Comparison of ENCODE assay signal across 22 mouse cellular contexts in genomic region chr4:100914532-100914931, GRCm38 (mm10).
DNase-seq lines count a peak whose midpoint lies in the region; ATAC-seq and TF ChIP-seq lines count a peak whose summit lies in the region.
"Had no signal": no experiment of that assay in that cellular context is flagged by ENCODE, and none has a peak within 500 bp of the region (broad histone marks: within the 10 kb centered on the region; RNA-seq: fewer than 3 reads in every experiment).

No protein-coding gene starts in this region.

- TF ChIP-seq EP300 in heart, adult 2 months (IDR thresholded peaks at IDR 0.05; ENCODE audit: insufficient read depth, low read depth, low read length), result no peak

- peak overlapping the region; percentile 89 for H3K27ac ChIP-seq in heart, embryonic 16.5 days (ENCODE audit: low read length)
- no peak overlapping the region for H3K27ac ChIP-seq in heart, adult 2 months
- H3K27ac ChIP-seq: hindbrain, embryonic 12.5 days; left cerebral cortex, adult 2 months had no signal

- H3K36me3 ChIP-seq in heart, embryonic 16.5 days (ENCODE audit: control insufficient read depth, insufficient read depth), result no peaks in the 10 kb centered on the region
- H3K36me3 ChIP-seq in heart, adult 2 months (ENCODE audit: control insufficient read depth, insufficient read depth, low read length), result no peaks in the 10 kb centered on the region

- H3K4me3 ChIP-seq in heart, embryonic 16.5 days (ENCODE audit: low read length), result no peak overlapping the region
- H3K4me3 ChIP-seq in heart, adult 2 months, result no peak overlapping the region
- H3K4me3 ChIP-seq: hindbrain, embryonic 12.5 days; left cerebral cortex, adult 2 months had no signal

- peaks cover 29% of the 10 kb centered on the region for H3K4me1 ChIP-seq in heart, embryonic 16.5 days (ENCODE audit: control insufficient read depth, insufficient read depth, low read length)
- H3K4me1 ChIP-seq in heart, adult 2 months (ENCODE audit: control insufficient read depth, insufficient read depth, low read length), result peaks cover 4% of the 10 kb centered on the region; the same call in 1 of the 2 replicates

- intact Hi-C loops in heart, adult 2 months (cut with DNase I), result no loop called here

- DNase-seq in heart, adult 11 months, result peak; percentile 6
- no peak for DNase-seq in heart, adult 9 months (ENCODE audit: low spot score in 2 of 2)
- DNase-seq in heart, adult 2 months, result no peak
- DNase-seq in thymus, postnatal 0 days (ENCODE audit: low spot score), result peak; percentile 2
- no peak for DNase-seq in thymus, postnatal 14 days
- no peak for DNase-seq in neural tube, embryonic 10.5 days (ENCODE audit: extremely low spot score, low spot score)
- DNase-seq: adrenal gland, postnatal 36 days; cerebellum, adult 18-20 months; cerebellum, postnatal 25 days; embryo, embryonic 11 days; gastrocnemius, postnatal 36 days; kidney, adult 8-10 months; kidney, postnatal 36 days; layer of hippocampus, adult 9-11 months; left cerebral cortex, postnatal 4 days; lung, adult 18-20 months; lung, postnatal 14 days had no signal

- TF ChIP-seq CTCF in heart, adult 2 months (IDR thresholded peaks at IDR 0.05), result no peak

- H3K27me3 ChIP-seq in heart, embryonic 16.5 days (ENCODE audit: control insufficient read depth, insufficient read depth, low read length), result no peaks in the 10 kb centered on the region
- H3K27me3 ChIP-seq in heart, adult 2 months (ENCODE audit: control insufficient read depth, insufficient read depth, low read length), result no peaks in the 10 kb centered on the region
- H3K27me3 ChIP-seq: hindbrain, embryonic 12.5 days had no signal

- TF ChIP-seq POLR2A in heart, adult 2 months (IDR thresholded peaks at IDR 0.05; ENCODE audit: insufficient read depth, low read depth, low read length), result no peak

- peak; percentile 81 for ATAC-seq in heart, embryonic 16.5 days (replicated peaks; ENCODE audit: extremely low read depth, insufficient read depth, low FRiP score)
- ATAC-seq: inflammation-experienced regulatory T-cells, adult 6 months had no signal

- no peaks in the 10 kb centered on the region for H3K79me2 ChIP-seq in heart, adult 2 months (replicated peaks; ENCODE audit: control insufficient read depth, insufficient read depth, low read length)

- WGBS in heart, embryonic 16.5 days, result 9% methylated on average over 3 of the region's 3 CpGs
- WGBS in heart, adult 2 months, result 20% methylated on average over 3 of the region's 3 CpGs

- peak overlapping the region; percentile 22; the same call in 1 of the 2 replicates for H3K4me2 ChIP-seq in heart, embryonic 16.5 days (ENCODE audit: low read depth, low read length)
- H3K4me2 ChIP-seq: hindbrain, embryonic 12.5 days; liver, embryonic 11.5 days had no signal

- no peaks in the 10 kb centered on the region for H3K9me3 ChIP-seq in heart, embryonic 16.5 days (replicated peaks; ENCODE audit: control insufficient read depth, low read length)
- H3K9me3 ChIP-seq: hindbrain, embryonic 12.5 days had no signal

- H3K9ac ChIP-seq in heart, embryonic 16.5 days (ENCODE audit: low read length), result no peak overlapping the region
- H3K9ac ChIP-seq in heart, adult 2 months (ENCODE audit: low read depth, low read length), result no peak overlapping the region
- H3K9ac ChIP-seq: hindbrain, embryonic 12.5 days had no signal

Comparison
In these comparisons a context has a peak if more than half of its experiments do, and no peak if none do; other contexts are left out.
1. DNase-seq: peak in heart, adult 11 months (single experiment) and thymus, postnatal 0 days (single experiment); none in heart, adult 9 months (0 of 2), heart, adult 2 months (0 of 2), thymus, postnatal 14 days (single experiment) and neural tube, embryonic 10.5 days (single experiment).